Comparison of ENCODE assay signal across 7 mouse cellular contexts in the genomic region with DNA sequence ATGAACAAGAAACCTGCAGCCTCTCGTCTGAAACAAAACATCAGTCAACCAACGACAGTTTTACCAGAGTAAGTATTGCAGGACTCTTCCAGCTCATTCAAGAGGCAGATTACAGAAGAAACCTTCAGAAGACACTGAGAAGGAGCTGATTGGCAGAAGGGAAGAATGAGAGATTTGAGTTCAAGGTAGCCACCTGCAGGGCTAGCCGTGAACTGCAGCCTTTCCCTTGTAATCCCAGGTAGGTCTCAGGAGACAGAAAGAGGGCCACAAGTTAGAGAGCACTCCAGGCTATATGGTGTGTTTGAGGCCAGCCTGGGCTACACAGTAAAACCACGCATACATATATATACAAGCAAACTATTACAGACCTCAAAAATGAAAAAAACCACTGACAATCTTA. TPM values are rescaled to one million over a fixed set of nuclear protein-coding genes. Genes with fewer than 3 reads are reported as not detected.
A peak's percentile ranks its signal among the peaks of the same experiment; 100 is the strongest.
DNase-seq lines count a peak whose midpoint lies in the region; ATAC-seq and TF ChIP-seq lines count a peak whose summit lies in the region.

No protein-coding gene starts in this region.

- H3K9me3 ChIP-seq in kidney, embryonic 15.5 days (replicated peaks) = 0 out of 2 replicates have a peak, but pooled peaks cover 2% of the 10 kb centered on the region

- H3K27ac ChIP-seq in kidney, embryonic 15.5 days = no peak overlapping the region
- no peak overlapping the region for H3K27ac ChIP-seq in cortical plate, adult 2 months (ENCODE audit: insufficient read depth, low read length)

- H3K9ac ChIP-seq in kidney, embryonic 15.5 days = no peak overlapping the region

- 81% methylated on average over 4 of the region's 4 CpGs for WGBS in kidney, embryonic 15.5 days

- no peak for ATAC-seq in kidney, embryonic 15.5 days (replicated peaks; ENCODE audit: low FRiP score)

- DNase-seq in kidney, adult 18-20 months = peak; percentile 74
- DNase-seq in WW6 (ENCODE audit: low read depth, low spot score) = peak; percentile 33
- DNase-seq in layer of hippocampus, adult 18-20 months (ENCODE audit: low spot score in 2 of 2) = peak; percentile 16 to 65
- peak; percentile 64 for DNase-seq in lung, postnatal 14 days
- peak; percentile 75 for DNase-seq in testis, postnatal 10 days (ENCODE audit: low spot score)

- no peaks in the 10 kb centered on the region for H3K27me3 ChIP-seq in kidney, embryonic 15.5 days

- H3K4me3 ChIP-seq in kidney, embryonic 15.5 days (replicated peaks) = no peak overlapping the region
- H3K4me3 ChIP-seq in cortical plate, adult 2 months (ENCODE audit: insufficient read depth, low read length) = no peak overlapping the region

- no peak for TF ChIP-seq POLR2A in cortical plate, adult 2 months (IDR thresholded peaks at IDR 0.05; ENCODE audit: extremely low read depth, insufficient read depth, low read length)

- no peaks in the 10 kb centered on the region for H3K4me1 ChIP-seq in kidney, embryonic 15.5 days
- no peaks in the 10 kb centered on the region; the same call in 1 of the 2 replicates for H3K4me1 ChIP-seq in cortical plate, adult 2 months (ENCODE audit: control insufficient read depth, insufficient read depth, low read length)

- H3K4me2 ChIP-seq in kidney, embryonic 15.5 days = no peak overlapping the region

- H3K36me3 ChIP-seq in kidney, embryonic 15.5 days = no peaks in the 10 kb centered on the region

- peak; percentile 48 for TF ChIP-seq CTCF in cortical plate, adult 2 months (IDR thresholded peaks at IDR 0.05; ENCODE audit: extremely low read depth, insufficient read depth, low read length)

RNA-seq across cellular contexts. Expression of gene Rhobtb1, which starts 49.2 kb away (rescaled TPM):
- polyA plus RNA-seq in kidney, embryonic 15.5 days (2015; fragmentation: Nextera tagmentation; extraction: Ambion mirVana) = 21.8 and 24.9 TPM in 2 replicates
- 4.6 and 4.7 TPM in 2 replicates for polyA plus RNA-seq in cortical plate, adult 2 months (2012; rRNA removed)
- total RNA-seq in layer of hippocampus, adult 18-20 months (2021) = 1 to 10 TPM; 3.5 to 5.1 TPM
